Mouse (Mus musculus): ENCODE results near the gene Zfp987. TPM values are rescaled to one million over a fixed set of nuclear protein-coding genes. Genes with fewer than 3 reads are reported as not detected.
"Not testable (repeated sequence)": the region's sequence is repeated elsewhere in the genome, so short reads cannot be mapped to it uniquely, and the experiment has no call there.

Zfp987 gene
- total and polyA plus RNA-seq, 2 experiments from 2014 or later: not detected

DNA sequence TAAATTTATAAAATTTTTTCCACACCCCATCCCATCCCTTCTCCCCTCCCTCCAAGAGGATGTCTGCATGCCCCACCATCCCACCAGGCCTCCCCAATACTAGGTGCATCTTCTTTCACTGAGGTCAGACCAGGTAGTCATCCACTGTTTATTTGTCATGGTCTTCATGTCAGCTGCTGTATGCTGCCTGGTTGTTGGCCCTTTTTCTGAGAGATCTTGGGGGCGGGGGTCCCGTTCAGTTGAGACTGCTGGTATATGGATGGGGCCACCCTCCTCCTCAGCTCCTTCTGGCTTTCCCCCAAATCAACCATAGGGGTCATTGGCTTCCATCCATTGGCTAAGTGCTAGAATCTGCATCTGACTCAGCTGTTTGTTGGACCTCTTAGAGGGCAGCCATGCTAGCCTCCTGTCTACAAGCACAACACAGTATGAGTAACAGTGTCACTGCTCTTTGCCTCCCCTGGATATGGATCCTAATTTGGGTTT is 71.7 kb downstream of the Zfp987 start:
- H3K9ac ChIP-seq (replicated peaks; ENCODE audit: low read length); H3K4me3 ChIP-seq (ENCODE audit: low read length); H3K4me2 ChIP-seq (ENCODE audit: low read depth, low read length); H3K27me3 ChIP-seq (ENCODE audit: insufficient read depth, low read length); H3K27ac ChIP-seq; H3K4me1 ChIP-seq (ENCODE audit: insufficient read depth, low read length); DNase-seq (ENCODE audit: low spot score); H3K36me3 ChIP-seq (ENCODE audit: insufficient read depth, low read length): not testable (repeated sequence)
- ATAC-seq: peak; percentile 84
- peaks cover 15% of the 10 kb centered on the region for H3K9me3 ChIP-seq (ENCODE audit: low read length)
- no CpG with 5 or more reads among the region's 2 CpGs for WGBS

GRCm38 (mm10) chr4:146173378-146174226 is 76.5 kb downstream of the Zfp987 start:
- not testable (repeated sequence) for H3K36me3 ChIP-seq (ENCODE audit: insufficient read depth, low read length); H3K4me1 ChIP-seq (ENCODE audit: insufficient read depth, low read length); H3K4me2 ChIP-seq (ENCODE audit: low read depth, low read length); H3K27ac ChIP-seq; H3K9ac ChIP-seq (replicated peaks; ENCODE audit: low read length); H3K4me3 ChIP-seq (ENCODE audit: low read length); H3K9me3 ChIP-seq (ENCODE audit: low read length); H3K27me3 ChIP-seq (ENCODE audit: insufficient read depth, low read length)
- ATAC-seq: peak; percentile 70; the same call in 1 of the 2 replicates
- 56% methylated on average over 3 of the region's 4 CpGs for WGBS
- DNase-seq (ENCODE audit: low spot score): peak; percentile 1

Other genes starting within 250 kb of the Zfp987 start
- gene Zfp986, start 228.5 kb upstream of the Zfp987 start, total RNA-seq (2014; rRNA removed): 0.14 TPM in 1 of 2 replicates, not detected in the other
- not detected in 2 replicates for gene Zfp986, start 228.5 kb upstream of the Zfp987 start, polyA plus RNA-seq (2015; fragmentation: Nextera tagmentation; extraction: Ambion mirVana)
- gene Zfp600, start 59.5 kb downstream of the Zfp987 start, total RNA-seq (2014; rRNA removed): 0.21 TPM in 1 of 2 replicates, not detected in the other
- not detected in 2 replicates for gene Zfp600, start 59.5 kb downstream of the Zfp987 start, polyA plus RNA-seq (2015; fragmentation: Nextera tagmentation; extraction: Ambion mirVana)